Mouse (Mus musculus) MEL (cell line): Measurements from ENCODE around the gene Dusp6. TPM values are rescaled to one million over a fixed set of nuclear protein-coding genes. Genes with fewer than 3 reads are reported as not detected.

Source experiments
- DNase-seq: peaks from one replicate; pipeline ENCODE4 v3.0.0; 2011; ENCODE audit warnings: low read depth, low spot score
- H3K27ac ChIP-seq: 2 replicates; pipeline ENCODE4 v1.5.1; 2012; ENCODE audit warnings: low read depth, mild to moderate bottlenecking, control low read depth, low read length, moderate library complexity; ENCODE audit not compliant: control insufficient read depth
- H3K27me3 ChIP-seq, 2 experiments: fragments of 150-350 bp in 1 of 2; sonication (generic) in 1 of 2; 2 replicates each; pipeline ENCODE4 v1.6.1; 2012; ENCODE audit warnings: low read length in 2 of 2, mild to moderate bottlenecking in 2 of 2, improper control_type of control experiment in 1 of 2, moderate library complexity in 1 of 2; ENCODE audit not compliant: insufficient read depth in 2 of 2, control insufficient read depth in 1 of 2
- H3K36me3 ChIP-seq, 2 experiments: 2 replicates each; pipeline ENCODE4 v1.6.1; 2012 to 2014; ENCODE audit warnings: low read length in 2 of 2, improper control_type of control experiment in 1 of 2, inconsistent platforms in 1 of 2, mild to moderate bottlenecking in 1 of 2; ENCODE audit not compliant: insufficient read depth in 2 of 2, control insufficient read depth in 1 of 2
- H3K4me1 ChIP-seq, 2 experiments: fragments of 150-350 bp in 1 of 2; sonication (generic) in 1 of 2; 2 replicates each; pipeline ENCODE4 v1.6.1; 2012; ENCODE audit warnings: low read length in 2 of 2, improper control_type of control experiment in 1 of 2, mild to moderate bottlenecking in 1 of 2; ENCODE audit not compliant: insufficient read depth in 2 of 2, control insufficient read depth in 1 of 2
- H3K4me3 ChIP-seq, 2 experiments: fragments of 150-350 bp in 1 of 2; sonication (generic) in 1 of 2; 2 replicates each; pipeline ENCODE4 v1.5.1; 2012; ENCODE audit warnings: low read depth in 2 of 2, low read length in 2 of 2, mild to moderate bottlenecking in 2 of 2, moderate library complexity in 2 of 2, control low read depth in 1 of 2, improper control_type of control experiment in 1 of 2; ENCODE audit not compliant: control insufficient read depth in 1 of 2, insufficient read depth in 1 of 2
- H3K79me2 ChIP-seq: 2 replicates; pipeline ENCODE4 v1.6.1; 2012; ENCODE audit warnings: mild to moderate bottlenecking, low read length, moderate library complexity; ENCODE audit not compliant: control insufficient read depth, poor library complexity, insufficient read depth
- H3K9ac ChIP-seq: 2 replicates; pipeline ENCODE4 v1.6.1; 2012; ENCODE audit warnings: low read depth, mild to moderate bottlenecking, control low read depth, low read length, moderate library complexity; ENCODE audit not compliant: control insufficient read depth, poor library complexity, severe bottlenecking
- H3K9me3 ChIP-seq: fragments of 150-350 bp; sonication (generic); replicated peaks from 2 replicates; pipeline ENCODE4 v1.6.1; 2012; ENCODE audit warnings: mild to moderate bottlenecking, low read length, improper control_type of control experiment, moderate library complexity; ENCODE audit not compliant: insufficient read depth
- BHLHE40 ChIP-seq: IDR thresholded peaks from 2 replicates; pipeline ENCODE4 v1.6.1; 2012; ENCODE audit warnings: low read depth, mild to moderate bottlenecking, inconsistent platforms, low read length, improper control_type of control experiment, borderline replicate concordance
- CTCF ChIP-seq, 3 experiments: IDR thresholded peaks in 2 of 3; conservative IDR thresholded peaks in 1 of 3; 2 replicates each; pipeline ENCODE4 v1.5.1; 2011 to 2012; ENCODE audit warnings: low read length in 3 of 3, low read depth in 2 of 3, mild to moderate bottlenecking in 2 of 3, improper control_type of control experiment in 1 of 3, inconsistent platforms in 1 of 3, mixed read lengths in 1 of 3, moderate library complexity in 1 of 3; ENCODE audit not compliant: control insufficient read depth in 1 of 3, insufficient read depth in 1 of 3, poor library complexity in 1 of 3, severe bottlenecking in 1 of 3
- E2F4 ChIP-seq: IDR thresholded peaks from 2 replicates; pipeline ENCODE4 v1.6.1; 2011; ENCODE audit warnings: low read depth, low read length, improper control_type of control experiment, borderline replicate concordance
- ELF1 ChIP-seq: IDR thresholded peaks from 2 replicates; pipeline ENCODE4 v1.6.1; 2014; ENCODE audit warnings: low read depth, mild to moderate bottlenecking, inconsistent platforms, low read length, improper control_type of control experiment, moderate library complexity
- EP300 ChIP-seq, 2 experiments: IDR thresholded peaks; 2 replicates each; pipeline ENCODE4 v1.6.1; 2011; ENCODE audit warnings: improper control_type of control experiment in 2 of 2, low read length in 2 of 2, low read depth in 1 of 2, mild to moderate bottlenecking in 1 of 2
- ETS1 ChIP-seq: IDR thresholded peaks from 2 replicates; pipeline ENCODE4 v1.6.1; 2012; ENCODE audit warnings: low read depth, mild to moderate bottlenecking, inconsistent platforms, low read length, improper control_type of control experiment, moderate library complexity
- GATA1 ChIP-seq: IDR thresholded peaks from 2 replicates; pipeline ENCODE4 v1.6.1; 2011; ENCODE audit warnings: low read depth, low read length, improper control_type of control experiment
- HCFC1 ChIP-seq: IDR thresholded peaks from 2 replicates; pipeline ENCODE4 v1.6.1; 2012; ENCODE audit warnings: low read depth, mild to moderate bottlenecking, inconsistent platforms, low read length, improper control_type of control experiment, moderate library complexity
- KAT2A ChIP-seq: conservative IDR thresholded peaks from 2 replicates; pipeline ENCODE4 v1.6.1; 2012; ENCODE audit warnings: low read depth, low read length, improper control_type of control experiment, inconsistent platforms
- MAFK ChIP-seq: IDR thresholded peaks from 2 replicates; pipeline ENCODE4 v1.6.1; 2011; ENCODE audit warnings: low read depth, mild to moderate bottlenecking, low read length, improper control_type of control experiment, borderline replicate concordance
- MAX ChIP-seq: IDR thresholded peaks from 2 replicates; pipeline ENCODE4 v1.6.1; 2011; ENCODE audit warnings: low read length, improper control_type of control experiment
- MAZ ChIP-seq: IDR thresholded peaks from 2 replicates; pipeline ENCODE4 v1.6.1; 2012; ENCODE audit warnings: low read depth, mild to moderate bottlenecking, inconsistent platforms, low read length, improper control_type of control experiment
- MEF2A ChIP-seq: IDR thresholded peaks from 2 replicates; pipeline ENCODE4 v1.6.1; 2014; ENCODE audit warnings: low read depth, mild to moderate bottlenecking, inconsistent platforms, low read length, improper control_type of control experiment; ENCODE audit not compliant: poor library complexity, insufficient replicate concordance, severe bottlenecking; ENCODE audit errors: extremely low read depth
- MYC ChIP-seq: IDR thresholded peaks from 2 replicates; pipeline ENCODE4 v1.6.1; 2011; ENCODE audit warnings: low read depth, mild to moderate bottlenecking, low read length, improper control_type of control experiment, moderate library complexity
- POLR2A ChIP-seq, 2 experiments: IDR thresholded peaks; 2 replicates each; pipeline ENCODE4 v1.6.1; 2011 to 2012; ENCODE audit warnings: low read length in 2 of 2, mild to moderate bottlenecking in 2 of 2, control low read depth in 1 of 2, improper control_type of control experiment in 1 of 2, low read depth in 1 of 2, moderate library complexity in 1 of 2; ENCODE audit not compliant: control insufficient read depth in 1 of 2, insufficient read depth in 1 of 2, poor library complexity in 1 of 2
- POLR2AphosphoS2 ChIP-seq: IDR thresholded peaks from 2 replicates; pipeline ENCODE4 v1.6.1; 2011; ENCODE audit warnings: low read length, improper control_type of control experiment
- RAD21 ChIP-seq: IDR thresholded peaks from 2 replicates; pipeline ENCODE4 v1.6.1; 2011; ENCODE audit warnings: mild to moderate bottlenecking, low read depth, low read length, improper control_type of control experiment
- RCOR1 ChIP-seq: IDR thresholded peaks from 2 replicates; pipeline ENCODE4 v1.6.1; 2012; ENCODE audit warnings: low read depth, mild to moderate bottlenecking, inconsistent platforms, low read length, improper control_type of control experiment
- SIN3A ChIP-seq: IDR thresholded peaks from 2 replicates; pipeline ENCODE4 v1.6.1; 2012; ENCODE audit warnings: low read length, improper control_type of control experiment, inconsistent platforms
- SMC3 ChIP-seq: IDR thresholded peaks from 2 replicates; pipeline ENCODE4 v1.6.1; 2011; ENCODE audit warnings: low read depth, low read length, improper control_type of control experiment
- TBP ChIP-seq: IDR thresholded peaks from 2 replicates; pipeline ENCODE4 v1.8.0; 2011; ENCODE audit warnings: low read depth, low read length, improper control_type of control experiment
- TCF12 ChIP-seq: IDR thresholded peaks from 2 replicates; pipeline ENCODE4 v1.6.1; 2014; ENCODE audit warnings: low read depth, mild to moderate bottlenecking, inconsistent platforms, low read length, improper control_type of control experiment, moderate library complexity
- UBTF ChIP-seq: IDR thresholded peaks from 2 replicates; pipeline ENCODE4 v1.6.1; 2012; ENCODE audit warnings: low read depth, mild to moderate bottlenecking, inconsistent platforms, low read length, improper control_type of control experiment, moderate library complexity, borderline replicate concordance; ENCODE audit not compliant: insufficient read depth
- USF1 ChIP-seq: IDR thresholded peaks from 2 replicates; pipeline ENCODE4 v1.6.1; 2014; ENCODE audit warnings: low read depth, mild to moderate bottlenecking, inconsistent platforms, low read length, improper control_type of control experiment, moderate library complexity
- USF2 ChIP-seq, 2 experiments: IDR thresholded peaks; 2 replicates each; pipeline ENCODE4 v1.6.1; 2011 to 2012; ENCODE audit warnings: improper control_type of control experiment in 2 of 2, low read length in 2 of 2, borderline replicate concordance in 1 of 2, inconsistent platforms in 1 of 2, low read depth in 1 of 2, mild to moderate bottlenecking in 1 of 2; ENCODE audit not compliant: insufficient read depth in 1 of 2
- ZC3H11A ChIP-seq: IDR thresholded peaks from 2 replicates; pipeline ENCODE4 v1.6.1; 2012; ENCODE audit warnings: low read depth, mild to moderate bottlenecking, inconsistent platforms, low read length, improper control_type of control experiment
- ZKSCAN1 ChIP-seq: IDR thresholded peaks from 2 replicates; pipeline ENCODE4 v1.6.1; 2012; ENCODE audit warnings: low read depth, mild to moderate bottlenecking, inconsistent platforms, low read length, improper control_type of control experiment, moderate library complexity
- ZMIZ1 ChIP-seq: IDR thresholded peaks from 2 replicates; pipeline ENCODE4 v1.6.1; 2012; ENCODE audit warnings: low read depth, mild to moderate bottlenecking, inconsistent platforms, low read length, improper control_type of control experiment, moderate library complexity
- ZNF384 ChIP-seq: IDR thresholded peaks from 2 replicates; pipeline ENCODE4 v1.6.1; 2012; ENCODE audit warnings: low read depth, mild to moderate bottlenecking, inconsistent platforms, low read length, improper control_type of control experiment
- polyA plus RNA-seq, 2 experiments: library from polyadenylated mRNA; stranded (reverse) in 1 of 2; unstranded in 1 of 2; fragments of >175 nt in 1 of 2; fragments of >200 nt in 1 of 2; gene quantifications; 2 replicates each; pipeline versions ENCODE4 v1.2.1 to v1.2.4; 2012; ENCODE audit warnings: low replicate concordance in 2 of 2, low read depth in 1 of 2; ENCODE audit not compliant: insufficient read length in 2 of 2, insufficient read depth in 1 of 2, missing spikeins in 1 of 2
- total RNA-seq: library from RNA; depleted of rRNA; stranded (reverse); fragments of 300-350 nt; gene quantifications from 2 replicates; pipeline ENCODE4 v1.2.3, GENCODE M21; 2012

Gene Dusp6
- total and polyA plus RNA-seq, 3 experiments: 8.2 to 11.9 TPM; not detected in 1

GRCm38 (mm10) chr10:99259840-99260239 lies 3.2 kb upstream of the Dusp6 start:
- TF ChIP-seq UBTF: no peak
- TF ChIP-seq USF2 (IDR thresholded peaks at IDR 0.05; ENCODE audit: borderline replicate concordance in 1 of 2, insufficient read depth in 1 of 2, low read depth in 1 of 2, low read length in 2 of 2): no peak
- TF ChIP-seq EP300 (IDR thresholded peaks at IDR 0.05; ENCODE audit: low read depth in 1 of 2, low read length in 2 of 2): no peak
- no peak for TF ChIP-seq E2F4
- no peak for TF ChIP-seq SMC3
- TF ChIP-seq ZKSCAN1: no peak
- TF ChIP-seq MAFK: no peak
- TF ChIP-seq MYC: no peak
- TF ChIP-seq CTCF (IDR thresholded peaks at IDR 0.05 in 2 of 3, conservative IDR thresholded peaks at IDR 0.05 in 1 of 3; ENCODE audit: control insufficient read depth in 1 of 3, insufficient read depth in 1 of 3, low read depth in 2 of 3, low read length in 3 of 3, poor library complexity in 1 of 3, severe bottlenecking in 1 of 3): no peak
- Histone ChIP-seq H3K4me3 (no peak overlapping the region), H3K9me3 (no peaks in the 10 kb centered on the region), H3K4me1 (peaks cover 0 to 8% of the 10 kb centered on the region in 2 experiments; a peak in 1 of 4 replicates), H3K27me3 (no peaks in the 10 kb centered on the region), H3K9ac (no peak overlapping the region), H3K27ac (no peak overlapping the region), H3K79me2 (peaks cover 14% of the 10 kb centered on the region), H3K36me3 (peaks cover 0 to 8% of the 10 kb centered on the region in 2 experiments; a peak in 1 of 4 replicates)
- DNase-seq: no peak

- H3K9ac ChIP-seq: peak overlapping the region; percentile 93
- peak overlapping the region; percentile 69 to 73 for H3K4me3 ChIP-seq
- peaks cover 22% of the 10 kb centered on the region for H3K79me2 ChIP-seq
- peak; percentile 87 for DNase-seq
- peak overlapping the region; percentile 89 for H3K27ac ChIP-seq
- H3K9me3 ChIP-seq: no peaks in the 10 kb centered on the region
- peaks cover 0 to 13% of the 10 kb centered on the region in 2 experiments; a peak in 1 of 4 replicates for H3K4me1 ChIP-seq
- no peaks in the 10 kb centered on the region for H3K27me3 ChIP-seq
- H3K36me3 ChIP-seq: peaks cover 0 to 14% of the 10 kb centered on the region in 2 experiments; a peak in 2 of 4 replicates
- TF ChIP-seq HCFC1: peak; percentile 49; the same call in 1 of the 2 replicates
- TF ChIP-seq UBTF: no peak
- peak; percentile 76; the same call in 1 of the 2 replicates for TF ChIP-seq BHLHE40
- TF ChIP-seq USF1: peak; percentile 59
- TF ChIP-seq TCF12: 0 out of 2 replicates have a peak, but pooled peaks have one; percentile 3
- TF ChIP-seq GATA1: no peak
- no peak for TF ChIP-seq MYC
- TF ChIP-seq KAT2A: no peak
- TF ChIP-seq ZKSCAN1: no peak
- TF ChIP-seq SMC3: no peak
- no peak; the same call in 1 of the 2 replicates for TF ChIP-seq POLR2AphosphoS2
- peak; percentile 65 for TF ChIP-seq SIN3A
- TF ChIP-seq RCOR1: 0 out of 2 replicates have a peak, but pooled peaks have one; percentile 3
- no peak for TF ChIP-seq ZNF384
- peak; percentile 34; the same call in 1 of the 2 replicates for TF ChIP-seq TBP
- TF ChIP-seq MEF2A: no peak
- peak; percentile 81 for TF ChIP-seq ELF1
- TF ChIP-seq USF2 (IDR thresholded peaks at IDR 0.05; ENCODE audit: borderline replicate concordance in 1 of 2, insufficient read depth in 1 of 2, low read depth in 1 of 2, low read length in 2 of 2): no peak
- no peak; the same call in 1 of the 2 replicates for TF ChIP-seq MAX
- no peak for TF ChIP-seq ZC3H11A
- no peak for TF ChIP-seq RAD21
- peak in 1 of 2 experiments; percentile 34; a peak in 1 of 4 replicates for TF ChIP-seq EP300 (IDR thresholded peaks at IDR 0.05; ENCODE audit: low read depth in 1 of 2, low read length in 2 of 2)
- TF ChIP-seq POLR2A (IDR thresholded peaks at IDR 0.05; ENCODE audit: control insufficient read depth in 1 of 2, insufficient read depth in 1 of 2, low read depth in 1 of 2, low read length in 2 of 2, poor library complexity in 1 of 2): 0 out of 4 replicates have a peak, but pooled peaks of 1 of the 2 experiments have one; percentile 33
- TF ChIP-seq MAZ: no peak
- no peak for TF ChIP-seq ZMIZ1
- peak; percentile 57 for TF ChIP-seq ETS1
These were observed 1.8 kb upstream of the Dusp6 start for GRCm38 (mm10) chr10:99261151-99261635.
